Mouse (Mus musculus) left cerebral cortex, adult 9 months (tissue): ENCODE data around the gene Evx1.
"Not testable (repeated sequence)": the region's sequence is repeated elsewhere in the genome, so short reads cannot be mapped to it uniquely, and the experiment has no call there.

ENCODE experiments used
- DNase-seq, 2 experiments: peaks; one replicate each; pipeline ENCODE4 v3.0.0; 2022; ENCODE audit warnings: low spot score in 2 of 2

Evx1 gene

GRCm38 (mm10) chr6:52321826-52322315 is 8.6 kb downstream of the Evx1 start:
- DNase-seq: no peak

GRCm38 (mm10) chr6:52322721-52323215 is 9.5 kb downstream of the Evx1 start:
- no peak for DNase-seq

- no peak for DNase-seq
Measured at GRCm38 (mm10) chr6:52323292-52323691, 10.0 kb downstream of the Evx1 start.

GRCm38 (mm10) chr6:52324061-52324460 is 10.8 kb downstream of the Evx1 start:
- DNase-seq: no peak

- DNase-seq: not testable (repeated sequence)
Measured at GRCm38 (mm10) chr6:52346816-52347215, 33.5 kb downstream of the Evx1 start.

GRCm38 (mm10) chr6:52366021-52366420 is 52.7 kb downstream of the Evx1 start:
- no peak for DNase-seq

- DNase-seq: no peak
Measured at GRCm38 (mm10) chr6:52366533-52366932, 53.2 kb downstream of the Evx1 start.

GRCm38 (mm10) chr6:52367067-52367466 is 53.8 kb downstream of the Evx1 start:
- DNase-seq: no peak
